Mouse (Mus musculus) right cerebral cortex, adult 18-20 months (tissue): ENCODE data around the gene Exoc2.
A peak's percentile ranks its signal among the peaks of the same experiment; 100 is the strongest.

Experiments
- DNase-seq: peaks from one replicate; pipeline ENCODE4 v3.0.0; 2022; ENCODE audit warnings: mixed read lengths

The Exoc2 gene

GRCm38 (mm10) chr13:30968311-30968710 lies 5.6 kb downstream of the Exoc2 start:
- DNase-seq: no peak

- no peak for DNase-seq
Observed at GRCm38 (mm10) chr13:30966507-30966911, 7.4 kb downstream of the Exoc2 start.

GRCm38 (mm10) chr13:30961932-30962331 lies 12.0 kb downstream of the Exoc2 start:
- DNase-seq: no peak

GRCm38 (mm10) chr13:30960714-30961113 lies 13.2 kb downstream of the Exoc2 start:
- DNase-seq: no peak

- no peak for DNase-seq
Observed at GRCm38 (mm10) chr13:30953580-30953979, 20.3 kb downstream of the Exoc2 start.

DNA sequence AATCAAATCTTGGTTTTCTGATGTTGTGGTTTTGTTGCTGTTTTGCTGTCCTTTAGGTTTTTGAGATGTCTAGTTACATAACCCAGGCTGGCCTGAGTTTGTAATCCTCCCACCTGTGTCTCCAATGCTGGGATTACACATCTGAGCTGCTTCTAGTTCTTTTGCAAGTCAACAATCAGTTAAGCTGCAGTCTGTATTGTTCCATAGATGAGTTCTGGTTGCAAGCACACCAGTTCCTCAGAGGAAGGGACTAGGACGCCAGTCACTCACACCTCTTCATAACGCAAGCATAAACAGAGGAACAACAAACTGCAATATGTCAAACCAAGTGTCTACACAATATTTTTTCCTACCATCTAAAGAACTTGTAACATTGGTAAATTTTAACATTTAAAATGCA lies 21.8 kb downstream of the Exoc2 start:
- DNase-seq: no peak

DNA sequence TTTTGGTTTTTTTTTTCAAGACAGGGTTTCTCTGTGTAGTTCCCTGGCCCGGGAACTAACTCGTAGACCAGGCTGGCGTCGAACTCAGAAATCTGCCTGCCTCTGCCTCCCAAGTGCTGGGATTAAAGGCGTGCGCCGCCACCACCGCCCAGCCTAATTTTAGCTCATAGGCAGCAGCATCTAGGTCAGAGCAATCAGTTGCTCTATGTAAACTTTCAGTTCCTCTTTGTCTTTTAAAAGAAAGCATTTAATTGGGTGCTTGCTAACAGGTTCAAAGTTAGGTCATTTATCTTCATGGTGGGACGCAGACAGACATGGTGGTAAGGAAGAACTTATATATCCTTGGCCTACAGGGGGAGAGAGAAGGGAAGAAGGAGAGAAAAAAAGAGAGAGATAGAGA lies 24.7 kb downstream of the Exoc2 start:
- no peak for DNase-seq

GRCm38 (mm10) chr13:30947540-30947939 lies 26.4 kb downstream of the Exoc2 start, which contains the start of gene Hus1b:
Gene Hus1b, minus strand, starts transcription at chr13:30947759.
- DNase-seq: no peak

DNA sequence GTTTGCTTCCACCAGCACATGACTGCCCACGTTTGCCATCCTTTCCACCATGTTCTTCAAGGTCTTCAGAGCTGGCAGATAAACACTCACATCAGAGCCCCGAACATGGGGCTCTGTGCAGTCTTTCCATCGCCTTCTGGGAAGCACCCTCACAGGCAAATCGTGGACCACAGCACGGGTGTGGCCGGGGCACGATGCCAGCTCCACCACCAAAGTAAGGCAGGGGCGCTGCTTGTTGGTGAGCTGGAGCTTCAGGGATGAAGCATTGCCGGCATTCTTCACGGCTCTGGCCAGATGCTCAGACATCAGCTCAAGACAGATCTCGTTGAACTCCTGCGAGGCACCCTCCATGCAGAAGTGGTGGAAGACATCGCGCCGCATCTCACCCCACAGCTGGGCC lies 26.8 kb downstream of the Exoc2 start:
- no peak for DNase-seq

- no peak for DNase-seq
Observed at GRCm38 (mm10) chr13:30945788-30946187, 28.1 kb downstream of the Exoc2 start.

GRCm38 (mm10) chr13:30932972-30933371 lies 40.9 kb downstream of the Exoc2 start:
- no peak for DNase-seq

- no peak for DNase-seq
Observed at GRCm38 (mm10) chr13:30931613-30932012, 42.3 kb downstream of the Exoc2 start.

GRCm38 (mm10) chr13:30929119-30929518 lies 44.8 kb downstream of the Exoc2 start:
- no peak for DNase-seq

GRCm38 (mm10) chr13:30924269-30924668 lies 49.6 kb downstream of the Exoc2 start:
- no peak for DNase-seq

DNA sequence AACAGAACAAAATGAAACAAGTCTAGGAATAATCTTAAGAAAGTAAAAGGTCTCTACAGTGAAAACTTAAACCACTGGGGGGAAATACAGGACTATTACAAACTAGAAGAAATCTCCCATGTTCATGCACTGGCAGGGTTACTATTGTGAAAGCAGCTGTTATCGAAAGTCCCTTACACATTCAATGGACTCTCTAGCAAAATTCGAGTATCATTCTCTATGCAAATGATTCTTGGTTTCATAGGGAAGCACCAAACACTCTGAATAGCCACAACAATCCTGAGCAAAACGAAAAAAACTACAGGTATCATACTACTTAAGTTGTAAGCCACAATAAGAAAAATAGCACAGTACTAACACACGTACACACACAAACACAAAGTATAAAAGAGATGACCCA lies 52.0 kb downstream of the Exoc2 start:
- DNase-seq: no peak

- DNase-seq: no peak
Observed at GRCm38 (mm10) chr13:30913757-30914156, 60.1 kb downstream of the Exoc2 start.

GRCm38 (mm10) chr13:30913028-30913427 lies 60.9 kb downstream of the Exoc2 start:
- DNase-seq: no peak

DNA sequence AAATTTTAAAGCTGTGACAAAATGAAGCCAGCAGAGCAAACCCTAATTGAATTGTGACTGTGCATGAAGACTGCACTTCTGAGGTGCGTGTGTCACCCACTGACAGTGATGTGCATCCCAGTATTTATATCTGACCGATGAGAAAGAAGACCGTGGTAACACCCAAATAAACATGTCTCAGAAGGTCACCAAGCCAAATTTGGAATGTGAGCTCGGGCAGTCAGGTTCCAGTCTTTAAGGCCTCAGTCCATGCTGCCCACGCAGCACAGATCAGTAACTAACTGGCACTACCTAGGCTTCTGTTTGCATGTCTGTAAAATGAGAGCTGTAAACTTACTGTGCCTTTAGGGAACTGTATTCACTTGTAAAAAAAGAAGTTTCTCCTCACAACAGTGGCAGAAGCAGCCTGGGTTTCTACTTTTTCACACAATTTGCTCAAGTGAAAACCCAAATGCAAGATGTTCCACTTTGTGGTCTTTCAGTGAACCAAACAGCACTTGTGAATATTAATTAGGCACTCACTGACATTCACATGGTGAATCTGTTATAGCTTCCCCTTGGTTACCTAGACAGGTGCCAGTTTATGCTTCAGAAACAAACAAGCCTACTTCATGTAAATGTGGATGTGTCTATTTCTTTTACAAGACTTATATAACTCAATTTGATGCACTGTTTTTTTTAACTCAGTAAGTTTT lies 61.8 kb downstream of the Exoc2 start:
- DNase-seq: no peak

DNA sequence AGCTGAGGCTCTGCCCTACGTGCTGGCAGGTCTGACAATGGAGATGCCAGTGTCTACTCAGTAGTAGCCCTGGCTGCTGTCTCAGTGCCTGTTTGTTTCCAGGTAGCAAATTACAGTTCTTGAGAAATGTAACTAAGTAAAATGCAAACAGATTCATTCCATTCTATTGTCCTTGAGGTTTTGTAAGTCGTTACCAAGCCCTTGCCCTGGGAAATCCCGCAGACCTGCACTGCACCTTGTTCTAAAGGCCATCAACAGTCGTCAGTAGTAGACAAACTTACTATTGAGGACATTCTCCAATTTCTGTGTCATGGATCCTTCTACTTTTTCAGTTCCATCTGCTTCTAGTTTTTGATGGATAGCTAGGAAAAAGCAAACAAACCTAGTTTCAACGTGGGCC lies 63.0 kb downstream of the Exoc2 start:
- DNase-seq: no peak

- no peak for DNase-seq
Observed at GRCm38 (mm10) chr13:30902286-30902685, 71.6 kb downstream of the Exoc2 start.

GRCm38 (mm10) chr13:30901387-30902041 lies 72.4 kb downstream of the Exoc2 start:
- DNase-seq: no peak

DNA sequence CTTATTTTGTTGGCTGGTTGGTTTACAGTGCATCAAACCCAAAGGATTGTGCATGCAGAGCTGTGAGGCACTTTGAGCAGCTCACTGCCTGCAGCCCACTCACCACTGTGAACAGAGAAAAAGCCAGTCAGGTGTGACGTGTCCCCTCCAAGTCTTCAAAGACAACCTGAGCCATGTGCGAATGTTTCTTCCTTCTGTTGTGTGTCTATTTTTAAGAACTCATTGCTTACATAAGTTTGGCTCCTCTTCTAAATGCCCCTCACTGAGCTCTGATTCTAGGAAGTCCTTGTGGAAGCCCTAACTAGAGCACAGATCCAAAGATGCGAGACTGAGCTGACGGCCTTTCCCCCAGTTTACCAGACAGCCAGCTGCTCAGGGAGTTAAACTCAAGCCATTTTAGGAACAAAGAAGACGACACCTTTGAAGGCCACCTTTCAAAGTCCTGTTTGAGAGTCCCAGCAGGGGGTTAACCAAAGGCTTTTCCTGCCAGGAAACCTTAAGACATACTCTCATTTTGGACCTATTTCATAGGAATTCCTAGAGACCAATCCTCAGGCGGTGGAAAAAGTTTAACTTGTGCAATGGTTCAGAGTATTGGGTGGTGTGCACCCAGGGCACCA lies 79.8 kb downstream of the Exoc2 start:
- peak; percentile 46 for DNase-seq

DNA sequence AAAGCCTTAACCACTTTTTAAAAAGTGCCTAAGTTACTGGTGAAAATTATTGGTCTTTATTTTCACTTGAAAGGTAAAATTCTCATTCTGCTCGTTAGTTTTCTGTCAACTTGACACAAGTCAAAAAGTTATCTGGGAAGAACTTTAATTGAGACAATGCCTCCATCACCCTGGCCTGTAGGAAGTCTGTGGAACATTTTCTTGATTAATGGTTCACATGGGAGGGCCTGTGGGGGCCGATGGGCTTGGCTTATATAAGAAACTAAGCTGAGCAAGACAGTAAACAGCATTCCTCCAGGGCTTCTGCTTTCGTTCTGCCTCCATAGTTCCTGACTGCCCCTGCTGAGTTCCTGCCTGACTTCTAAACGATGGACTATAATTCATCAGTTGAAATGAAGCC lies 81.6 kb downstream of the Exoc2 start:
- DNase-seq: no peak

DNA sequence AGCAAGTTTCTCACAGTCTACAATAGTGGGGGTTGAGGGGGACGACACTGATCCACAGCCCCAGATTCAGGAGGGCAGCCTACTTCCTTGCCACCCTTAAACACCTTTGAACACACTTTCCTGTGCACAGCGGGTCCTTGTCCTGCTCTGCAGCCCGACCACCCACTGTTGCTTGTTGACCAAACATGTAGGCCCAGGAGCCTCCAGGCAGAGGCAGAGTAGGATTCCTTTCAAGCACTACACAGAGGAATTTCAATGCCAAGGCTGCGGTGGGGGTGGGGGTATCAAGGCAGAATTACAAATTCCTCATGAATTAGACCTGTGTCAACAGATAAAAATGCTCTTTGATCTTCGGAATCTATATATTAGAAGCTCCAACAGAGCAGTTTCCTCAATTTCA lies 82.7 kb downstream of the Exoc2 start:
- DNase-seq: no peak
